Mouse (Mus musculus) retina, adult 2 months (tissue): ENCODE measurements around the gene Lama4.

Experiments
- DNase-seq: peaks from one replicate; pipeline ENCODE4 v3.0.0-alpha.2; 2012; ENCODE audit warnings: low read depth, low spot score

Lama4 gene

GRCm38 (mm10) chr10:38965075-38965781 lies at the start of gene Lama4:
Lama4 (plus strand) TSS chr10:38965515.
- DNase-seq, result no peak

- DNase-seq, result no peak
These were observed 49.2 kb upstream of the Lama4 start for GRCm38 (mm10) chr10:38916027-38916617.

GRCm38 (mm10) chr10:38928940-38929697 lies 36.2 kb upstream of the Lama4 start:
- DNase-seq, result no peak

GRCm38 (mm10) chr10:38944701-38945100 lies 20.6 kb upstream of the Lama4 start:
- DNase-seq, result no peak

- DNase-seq, result no peak
These were observed 3.4 kb upstream of the Lama4 start for GRCm38 (mm10) chr10:38961920-38962319.

GRCm38 (mm10) chr10:38964719-38965074 lies 618 bp upstream of the Lama4 start:
- no peak for DNase-seq

- DNase-seq, result no peak
These were observed 542 bp downstream of the Lama4 start for GRCm38 (mm10) chr10:38965857-38966256.

- DNase-seq, result no peak
These were observed 1.3 kb downstream of the Lama4 start for GRCm38 (mm10) chr10:38966646-38967045.

GRCm38 (mm10) chr10:38968326-38969072 lies 3.2 kb downstream of the Lama4 start:
- no peak for DNase-seq

GRCm38 (mm10) chr10:38969543-38969942 lies 4.2 kb downstream of the Lama4 start:
- no peak for DNase-seq

GRCm38 (mm10) chr10:38969975-38970374 lies 4.7 kb downstream of the Lama4 start:
- no peak for DNase-seq

- no peak for DNase-seq
These were observed 7.1 kb downstream of the Lama4 start for GRCm38 (mm10) chr10:38972221-38972946.

GRCm38 (mm10) chr10:38973016-38973415 lies 7.7 kb downstream of the Lama4 start:
- no peak for DNase-seq

GRCm38 (mm10) chr10:38978195-38978594 lies 12.9 kb downstream of the Lama4 start:
- no peak for DNase-seq

- DNase-seq, result no peak
These were observed 14.4 kb downstream of the Lama4 start for GRCm38 (mm10) chr10:38979699-38980098.

- DNase-seq, result no peak
These were observed 15.7 kb downstream of the Lama4 start for GRCm38 (mm10) chr10:38980980-38981379.

GRCm38 (mm10) chr10:38984358-38985075 lies 19.2 kb downstream of the Lama4 start:
- no peak for DNase-seq

- DNase-seq, result no peak
These were observed 20.7 kb downstream of the Lama4 start for GRCm38 (mm10) chr10:38986053-38986452.

- DNase-seq, result no peak
These were observed 27.5 kb downstream of the Lama4 start for GRCm38 (mm10) chr10:38992827-38993226.

- DNase-seq, result no peak
These were observed 28.5 kb downstream of the Lama4 start for GRCm38 (mm10) chr10:38993632-38994424.
